Mouse (Mus musculus) thymus, adult 2 months (tissue): ENCODE data around the gene Cobll1.

ENCODE experiments used
- CTCF ChIP-seq: fragments of 200-500 bp; IDR thresholded peaks from 2 replicates; pipeline ENCODE4 v1.5.1; 2012; ENCODE audit warnings: mild to moderate bottlenecking, control low read depth, low read length, moderate library complexity, borderline replicate concordance; ENCODE audit not compliant: control insufficient read depth, poor library complexity, insufficient read depth; ENCODE audit errors: extremely low read depth
- POLR2A ChIP-seq: fragments of 200-500 bp; IDR thresholded peaks from 2 replicates; pipeline ENCODE4 v1.6.1; 2012; ENCODE audit warnings: mild to moderate bottlenecking, low read length, control low read depth, moderate library complexity; ENCODE audit not compliant: control insufficient read depth, poor library complexity, insufficient read depth; ENCODE audit errors: extremely low read depth

DNA sequence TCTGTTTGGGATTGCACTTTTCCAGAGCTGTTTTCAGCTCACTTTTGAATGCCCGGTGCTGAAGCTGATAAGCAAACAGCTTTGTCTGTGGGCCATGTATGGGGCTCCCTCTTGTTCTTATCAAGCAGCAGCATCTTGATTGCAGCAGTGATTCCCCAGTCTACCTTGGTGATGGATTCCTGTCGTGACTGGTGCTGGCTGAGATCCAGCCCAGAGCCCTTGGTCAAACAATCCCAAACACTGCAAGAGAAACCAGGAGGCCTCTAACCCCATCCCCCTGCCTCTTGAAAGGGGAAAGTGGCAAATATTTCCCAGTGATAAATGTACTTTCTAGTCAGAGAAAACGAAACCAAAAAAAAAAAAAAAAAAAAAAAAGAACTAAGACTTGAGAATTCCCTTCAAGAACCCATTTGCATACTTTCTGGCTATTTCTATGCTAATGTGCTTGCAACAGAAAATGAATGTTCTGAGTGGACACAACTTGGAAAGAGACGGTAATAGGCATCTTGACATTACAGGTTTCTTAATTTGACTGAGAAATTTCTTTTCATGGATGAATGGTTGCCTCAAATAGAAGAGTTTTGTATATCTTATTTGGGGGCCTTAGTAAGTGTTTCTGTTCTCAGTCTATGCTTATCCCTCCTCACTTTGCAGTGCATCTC lies 40.0 kb upstream of the Cobll1 start:
- TF ChIP-seq POLR2A (no peak), CTCF (no peak)
